Mouse (Mus musculus): ENCODE measurements around the gene Cacna1b.

Gene Cacna1b

DNA sequence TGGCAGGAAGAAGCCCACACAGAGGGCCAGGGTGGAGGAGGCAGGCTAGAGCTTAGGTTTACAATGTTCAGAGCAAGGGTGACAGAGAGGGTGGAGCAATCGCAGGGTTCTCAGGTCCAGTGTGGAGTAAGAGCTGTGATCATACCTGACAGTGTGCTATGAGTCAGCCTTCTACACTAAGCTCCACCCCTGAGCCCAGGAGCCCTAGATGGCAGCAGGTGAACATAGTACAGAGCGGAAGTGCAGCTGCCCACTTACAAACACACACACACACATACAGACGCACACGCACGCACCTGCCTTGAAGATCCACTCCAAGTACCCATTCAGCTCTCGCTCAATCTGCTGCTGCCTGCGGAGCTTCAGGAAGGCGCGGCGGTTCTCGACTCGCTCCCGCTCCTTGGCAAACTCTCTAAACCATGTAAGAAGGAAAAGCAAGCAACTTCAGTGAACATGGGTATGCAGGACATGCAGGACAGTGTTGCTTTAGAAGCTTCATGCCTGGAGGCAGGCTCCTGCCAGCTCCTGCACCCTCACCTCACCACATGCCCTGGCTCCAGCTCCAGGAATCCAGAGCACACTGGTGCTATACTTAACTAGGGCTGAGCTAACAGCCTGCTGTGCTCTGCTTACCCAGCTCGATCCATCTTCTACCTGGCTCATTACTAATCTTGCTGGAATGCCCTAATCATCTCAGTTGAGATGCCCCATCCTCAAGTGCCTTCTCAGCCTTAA lies 43.1 kb downstream of the Cacna1b start:
- in situ Hi-C loops (cut with MboI), result no loop called here

DNA sequence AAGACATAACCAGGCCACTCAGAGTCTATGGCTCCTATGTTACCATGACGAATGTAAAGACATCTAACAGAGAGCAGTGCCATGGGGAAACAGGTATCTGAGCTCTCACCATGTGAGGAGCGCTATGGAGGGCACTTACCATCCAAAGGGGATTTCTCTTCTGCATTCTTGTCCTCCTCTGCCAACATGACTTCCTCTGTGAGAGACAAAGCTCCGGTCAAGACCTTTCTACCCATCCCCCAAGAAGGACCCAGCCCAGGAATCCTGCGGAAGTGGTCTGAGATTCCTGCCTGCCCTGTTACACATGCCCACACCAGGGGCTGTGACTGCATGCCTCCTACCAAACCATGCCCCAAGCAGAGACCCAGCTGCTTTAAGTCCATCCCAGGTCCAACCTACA lies 44.0 kb downstream of the Cacna1b start:
- in situ Hi-C loops (cut with MboI), result no loop called here

DNA sequence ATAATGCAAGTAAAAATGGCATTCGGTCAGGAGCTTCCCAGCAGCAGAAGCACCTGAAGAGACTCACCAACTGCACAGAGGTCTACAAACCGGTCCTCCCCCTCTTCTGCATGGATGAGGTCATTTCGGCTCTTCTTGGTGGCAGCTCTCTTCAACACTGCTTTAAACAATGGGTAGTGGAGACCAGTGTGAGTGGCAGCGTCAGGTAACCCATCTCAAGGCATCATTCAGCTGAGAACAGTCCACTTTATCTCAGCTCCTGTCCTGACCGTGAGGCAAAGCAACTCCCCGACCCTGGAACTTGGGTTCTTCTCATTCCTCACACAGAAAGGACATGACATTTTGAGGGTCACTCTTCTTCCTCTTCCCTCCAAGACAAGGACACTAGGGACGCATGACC lies 45.0 kb downstream of the Cacna1b start:
- in situ Hi-C loops (cut with MboI), result no loop called here

DNA sequence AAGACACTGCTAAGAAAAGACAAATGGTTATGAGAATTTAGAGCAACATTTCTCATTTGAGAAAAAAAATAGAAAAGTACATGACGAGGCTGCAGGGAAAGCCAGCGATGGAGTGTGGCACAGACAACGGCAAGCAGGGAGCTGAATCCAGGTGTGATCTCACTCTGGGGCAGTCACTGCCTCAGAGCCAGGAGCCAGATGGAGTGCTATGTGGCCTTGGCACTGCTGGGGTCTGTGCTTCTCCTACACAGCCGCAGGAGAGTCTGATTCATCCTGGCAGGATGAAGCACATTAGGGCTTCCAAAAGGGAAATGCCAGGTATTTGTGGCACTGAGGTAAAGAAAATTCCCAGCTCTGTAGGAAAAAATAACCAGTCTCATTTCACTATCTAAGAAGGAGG lies 45.5 kb downstream of the Cacna1b start:
- in situ Hi-C loops (cut with MboI), result no loop called here

DNA sequence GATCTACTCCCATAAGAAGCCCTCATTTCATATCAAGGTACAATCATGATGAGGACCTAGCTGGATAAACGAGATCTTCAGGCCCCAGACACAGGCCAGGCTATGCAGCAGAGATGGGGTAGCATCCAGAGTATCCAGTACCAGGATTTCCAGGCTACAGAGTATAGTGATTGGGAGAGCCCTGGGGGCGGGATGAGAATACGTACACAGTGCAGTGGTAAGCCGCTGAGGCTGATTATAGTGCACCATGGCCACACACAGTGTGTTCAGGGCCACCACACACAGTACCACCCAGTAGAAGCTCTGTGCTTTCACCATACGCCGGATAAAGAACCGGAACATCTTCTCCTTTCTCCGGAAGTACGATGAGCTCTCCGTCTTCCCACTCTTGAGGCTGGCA lies 57.0 kb downstream of the Cacna1b start:
- in situ Hi-C loops (cut with MboI), result no loop called here

DNA sequence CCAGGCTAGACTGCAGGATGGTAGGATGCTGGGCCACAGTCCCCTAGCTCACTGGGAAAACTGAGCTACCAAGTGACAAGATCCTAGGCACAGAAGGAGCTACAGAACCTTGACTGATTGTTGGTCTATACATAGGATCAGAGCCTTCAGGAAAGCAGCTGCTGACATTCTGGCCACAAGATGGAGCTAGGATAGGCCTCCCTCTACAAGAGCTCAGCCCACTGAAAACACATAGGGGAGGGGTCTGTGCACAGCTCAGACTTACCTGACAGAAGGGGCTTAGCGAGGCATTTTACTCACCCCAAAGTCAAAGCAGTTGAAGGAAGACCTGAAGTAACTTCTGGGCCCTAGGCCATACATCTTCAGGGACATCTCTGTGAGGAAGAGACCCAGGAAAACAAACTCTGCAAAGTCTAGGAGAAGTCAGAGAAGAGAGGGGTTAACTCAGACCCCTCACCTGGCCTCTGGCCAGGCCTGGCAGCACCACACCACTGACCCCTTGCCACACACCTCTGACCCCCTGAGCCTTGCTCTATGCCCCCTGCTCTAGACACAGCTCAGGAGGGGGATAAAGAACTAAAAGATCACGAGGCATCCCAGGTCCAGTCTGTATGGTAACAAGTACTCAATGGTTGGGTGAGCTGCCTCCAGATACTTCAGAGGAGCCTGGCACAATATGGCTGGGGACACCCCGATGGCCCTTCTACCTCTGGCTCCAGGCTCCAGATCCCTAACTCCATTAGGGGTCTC lies 60.6 kb downstream of the Cacna1b start:
- in situ Hi-C loops (cut with MboI), result no loop called here

DNA sequence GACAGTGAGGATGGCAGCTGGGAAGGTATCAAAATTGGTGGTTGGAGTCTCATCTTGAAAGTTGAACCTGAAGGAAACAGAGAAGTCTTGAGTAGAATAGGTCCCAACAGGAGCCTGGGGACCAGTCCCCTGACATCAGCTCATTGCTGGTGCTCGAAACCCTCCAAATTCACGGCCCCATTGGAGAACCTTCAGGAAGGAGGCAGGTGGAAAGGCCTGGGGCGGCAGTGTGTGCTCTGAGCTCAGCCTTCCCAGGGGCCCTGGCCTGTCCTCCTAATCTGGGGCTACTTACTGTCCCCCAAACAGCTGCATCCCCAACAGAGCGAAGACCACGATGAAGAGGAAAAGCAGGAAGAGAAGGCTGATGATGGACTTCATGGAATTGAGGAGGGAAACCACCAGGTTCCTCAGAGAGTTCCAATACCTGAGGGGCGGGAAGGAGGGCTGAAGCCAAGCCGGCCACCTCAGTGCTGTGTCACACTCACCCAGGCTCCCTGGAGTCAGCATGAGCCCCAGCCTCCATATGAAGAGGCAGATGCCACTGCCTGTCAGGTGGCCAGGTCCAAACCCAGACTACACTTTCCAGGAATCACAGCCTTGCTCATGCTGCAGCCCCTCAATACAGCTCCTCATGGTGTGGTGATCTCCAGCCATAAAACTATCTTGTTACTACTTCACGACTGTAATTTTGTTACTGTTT lies 65.5 kb downstream of the Cacna1b start:
- in situ Hi-C loops (cut with MboI), result no loop called here

DNA sequence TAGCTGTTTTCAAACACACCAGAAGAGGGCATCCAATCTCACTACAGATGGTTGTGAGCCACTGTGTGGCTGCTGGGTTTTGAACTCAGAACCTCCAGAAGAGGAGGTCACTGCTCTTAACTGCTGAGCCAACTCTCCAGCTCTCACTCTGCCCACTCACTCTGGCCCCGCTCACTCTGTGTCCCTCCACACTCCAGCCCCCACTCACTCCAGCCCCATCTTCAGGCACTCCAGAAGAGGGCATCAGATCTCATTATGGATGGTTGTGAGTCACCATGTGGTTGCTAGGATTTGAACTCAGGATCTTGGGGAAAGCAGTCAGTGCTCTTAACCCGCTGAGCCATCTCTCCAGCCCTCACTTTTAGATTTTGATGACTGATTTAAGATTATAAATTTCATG lies 70.6 kb downstream of the Cacna1b start:
- in situ Hi-C loops (cut with MboI), result no loop called here

DNA sequence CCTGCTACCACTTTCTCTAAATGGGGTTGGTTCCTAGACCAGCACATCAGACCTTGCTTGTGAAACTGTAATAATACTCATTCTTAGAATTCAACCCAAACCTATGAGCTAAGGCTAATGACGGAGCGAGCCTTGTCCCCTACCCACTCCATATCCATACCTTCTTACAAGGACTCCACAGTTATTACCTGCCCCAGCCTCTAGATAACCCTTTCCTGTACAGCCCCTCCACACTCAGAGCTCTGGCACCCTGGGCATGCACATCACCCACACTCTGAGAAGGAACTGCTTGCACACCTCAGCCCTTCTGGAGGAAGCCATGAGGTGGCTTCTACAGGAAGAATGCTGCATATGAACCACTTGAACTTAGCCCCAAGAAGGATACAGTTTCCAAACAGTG lies 72.6 kb downstream of the Cacna1b start:
- in situ Hi-C loops (cut with MboI), result no loop called here

DNA sequence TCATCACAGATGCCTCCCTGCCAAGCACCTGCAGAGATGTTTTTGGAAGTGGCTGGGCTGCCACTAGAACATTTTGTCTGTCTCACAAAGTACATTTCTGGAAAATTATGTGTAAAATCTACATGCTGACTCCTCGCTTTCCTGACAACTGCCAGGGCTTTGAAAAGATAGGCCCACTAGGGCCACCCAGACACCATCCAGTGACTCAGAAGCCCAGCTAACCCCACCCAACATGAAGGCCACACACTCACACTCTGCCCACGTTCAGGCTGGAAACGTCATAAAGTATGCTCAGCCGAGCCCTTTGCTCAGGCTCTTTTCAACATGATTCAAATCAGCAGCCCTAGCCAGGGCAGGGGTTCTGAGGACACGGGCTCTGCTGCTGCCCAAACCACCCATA lies 77.6 kb downstream of the Cacna1b start:
- in situ Hi-C loops (cut with MboI), result no loop called here

DNA sequence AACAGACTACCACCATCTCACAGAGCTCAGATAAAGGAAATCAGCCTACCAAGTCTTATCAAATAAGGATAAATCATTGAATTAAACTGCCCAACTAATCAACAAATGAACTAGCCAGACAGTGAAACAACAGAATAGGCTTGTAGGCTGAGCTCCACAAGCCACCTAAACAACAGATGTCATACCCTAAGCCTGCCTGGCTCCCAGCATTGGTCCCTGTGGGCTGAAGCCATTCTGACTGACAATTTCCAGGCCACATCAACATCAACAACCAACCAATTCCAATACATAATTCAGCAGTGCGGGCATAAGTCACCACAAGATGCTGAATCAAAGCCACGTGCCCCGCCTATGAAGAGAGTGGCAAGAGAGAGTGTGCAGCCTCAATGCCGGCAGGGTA lies 78.2 kb downstream of the Cacna1b start:
- in situ Hi-C loops (cut with MboI), result no loop called here

DNA sequence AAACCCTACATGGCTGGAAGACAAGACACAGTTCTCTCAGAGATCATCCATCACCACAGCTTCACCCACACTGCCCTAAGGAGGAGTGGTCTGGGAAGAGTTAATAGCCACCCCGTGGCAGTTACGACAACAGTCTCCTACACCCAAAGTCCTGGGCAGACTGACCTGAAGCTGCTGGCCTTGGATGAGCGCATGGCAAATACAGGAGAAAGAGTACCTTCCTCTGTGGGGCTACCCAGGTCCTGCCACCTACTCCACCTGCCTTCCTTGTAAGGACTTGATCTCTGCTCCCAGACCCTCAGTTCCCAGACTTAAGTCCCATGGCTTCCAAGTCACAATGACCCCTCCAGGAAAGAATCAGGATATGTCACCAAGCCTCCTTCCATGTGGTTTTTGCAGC lies 79.7 kb downstream of the Cacna1b start:
- in situ Hi-C loops (cut with MboI), result no loop called here

DNA sequence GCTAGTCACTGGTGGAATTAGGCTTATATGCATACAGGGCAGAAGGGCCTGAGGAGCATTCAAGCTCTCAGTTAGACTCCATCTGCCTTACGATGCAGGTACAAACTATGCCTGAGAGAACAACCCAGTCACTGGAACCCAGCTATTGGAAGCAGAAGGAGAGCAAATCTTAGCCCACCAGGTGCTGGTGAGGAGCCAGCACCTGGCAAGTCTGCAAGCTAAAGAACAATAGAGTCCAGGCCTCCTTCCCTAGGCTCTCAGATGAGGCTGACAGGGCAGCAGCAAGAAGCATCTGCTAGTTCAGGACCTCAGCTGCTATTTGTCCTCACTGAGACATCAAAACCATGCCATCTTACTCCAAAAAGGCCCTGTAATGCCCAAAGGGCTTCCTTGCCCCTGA lies 82.2 kb downstream of the Cacna1b start:
- in situ Hi-C loops (cut with MboI), result no loop called here

DNA sequence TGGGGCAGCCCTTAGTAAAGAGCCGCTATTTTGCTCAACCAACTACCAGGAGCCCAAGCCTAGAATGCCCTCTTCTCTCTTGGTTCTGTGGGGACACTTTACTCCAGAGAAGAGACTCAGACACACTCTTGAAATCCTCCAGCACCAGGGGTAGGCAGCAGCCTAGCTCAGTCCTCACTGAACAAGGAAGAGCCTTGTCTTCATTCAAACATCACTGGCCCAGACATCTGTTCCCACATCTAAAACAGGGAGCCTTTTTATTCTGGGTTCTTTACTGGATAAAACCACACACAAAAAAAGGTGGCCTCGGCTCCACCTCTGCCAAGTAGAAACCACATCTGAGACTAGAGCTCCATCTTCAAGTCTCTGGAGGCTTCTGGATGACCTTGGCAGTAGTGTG lies 82.8 kb downstream of the Cacna1b start:
- in situ Hi-C loops (cut with MboI), result no loop called here

DNA sequence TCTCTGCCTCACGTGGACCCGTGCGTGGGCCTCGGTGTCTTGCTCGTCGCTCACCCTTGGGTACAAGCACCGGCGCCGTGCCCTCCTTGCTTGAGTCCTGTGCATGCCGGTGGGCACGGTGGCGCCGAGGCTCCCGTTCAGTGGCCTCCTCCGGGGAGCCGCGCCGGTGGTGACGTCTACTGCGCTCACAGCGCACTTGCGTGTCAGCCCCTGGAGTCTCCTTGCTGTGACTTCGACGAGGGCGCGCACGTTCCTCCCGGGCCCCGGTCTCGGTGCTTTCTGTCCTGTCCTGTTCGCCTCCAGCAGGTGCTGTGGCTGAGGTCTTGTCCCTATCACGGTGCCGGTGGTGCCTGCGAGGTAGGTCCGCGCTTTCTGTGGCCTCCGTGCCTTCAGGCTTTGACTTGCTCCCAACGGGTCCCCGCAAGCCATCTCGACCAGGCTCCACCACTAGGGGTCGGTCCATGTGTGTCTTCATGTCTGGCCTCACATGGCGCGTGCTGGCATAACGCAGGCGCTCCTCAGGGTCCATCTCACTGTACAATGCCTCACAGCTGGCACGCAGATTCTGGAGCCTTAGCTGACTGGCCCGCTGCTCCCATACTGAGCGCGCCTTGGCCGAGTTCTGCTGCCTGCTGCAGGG lies 83.8 kb downstream of the Cacna1b start:
- in situ Hi-C loops (cut with MboI), result no loop called here

DNA sequence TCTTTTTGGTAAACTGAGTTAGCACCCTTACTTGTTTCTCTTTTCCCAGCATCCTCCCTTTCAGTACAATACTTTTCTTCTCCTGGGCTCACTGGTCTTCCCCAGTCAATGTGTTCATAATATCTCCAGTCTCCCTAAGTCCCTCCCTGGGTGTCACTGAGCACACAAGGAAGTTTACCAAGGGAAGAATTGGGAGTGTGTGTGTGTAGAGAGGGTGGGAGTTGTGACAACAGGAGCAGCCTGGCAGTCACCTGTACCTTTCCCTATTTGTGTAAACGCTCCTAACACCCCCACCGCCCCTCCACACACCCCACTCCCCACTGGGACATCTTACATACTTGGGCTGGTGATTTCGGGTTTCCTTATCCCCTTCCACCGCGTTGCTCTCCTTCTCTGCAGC lies 84.4 kb downstream of the Cacna1b start:
- in situ Hi-C loops (cut with MboI), result no loop called here

DNA sequence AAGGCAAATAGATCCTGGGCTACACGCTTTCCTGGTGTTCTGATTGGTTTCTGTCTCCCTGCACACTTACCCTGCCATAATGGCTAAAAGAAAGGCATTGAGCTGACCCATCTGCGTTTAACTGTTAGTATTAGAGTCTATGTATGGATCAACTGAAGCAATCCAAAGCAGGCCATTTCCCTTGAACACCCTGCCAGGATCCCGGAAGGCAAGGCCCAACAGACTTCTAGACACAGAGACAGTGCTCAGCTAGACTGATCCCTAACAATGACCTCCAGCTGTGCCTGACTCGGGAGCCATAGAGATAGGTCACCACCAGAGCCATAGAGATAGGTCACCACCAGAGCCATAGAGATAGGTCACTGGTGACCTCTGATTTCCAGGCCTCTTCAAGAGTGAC lies 84.8 kb downstream of the Cacna1b start:
- in situ Hi-C loops (cut with MboI), result no loop called here

DNA sequence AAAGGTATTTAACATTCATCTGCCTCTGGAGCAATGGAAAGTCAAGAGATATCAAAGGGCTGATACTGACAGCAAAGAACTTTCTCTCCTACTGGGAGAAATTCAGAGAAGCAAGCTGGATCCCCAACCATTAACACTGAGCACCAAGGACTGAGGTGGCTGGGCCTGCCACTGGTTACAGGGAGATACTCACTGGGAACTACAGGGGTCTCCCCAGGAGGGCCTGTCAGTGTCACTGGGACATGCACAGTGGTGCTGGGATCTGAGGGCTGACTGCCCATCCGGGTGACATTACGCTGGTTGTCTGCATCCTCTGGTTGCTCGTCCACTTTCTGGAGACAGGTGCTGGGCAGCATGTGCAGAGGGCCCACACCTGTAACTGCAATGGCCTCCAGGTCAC lies 85.3 kb downstream of the Cacna1b start:
- in situ Hi-C loops (cut with MboI), result no loop called here

DNA sequence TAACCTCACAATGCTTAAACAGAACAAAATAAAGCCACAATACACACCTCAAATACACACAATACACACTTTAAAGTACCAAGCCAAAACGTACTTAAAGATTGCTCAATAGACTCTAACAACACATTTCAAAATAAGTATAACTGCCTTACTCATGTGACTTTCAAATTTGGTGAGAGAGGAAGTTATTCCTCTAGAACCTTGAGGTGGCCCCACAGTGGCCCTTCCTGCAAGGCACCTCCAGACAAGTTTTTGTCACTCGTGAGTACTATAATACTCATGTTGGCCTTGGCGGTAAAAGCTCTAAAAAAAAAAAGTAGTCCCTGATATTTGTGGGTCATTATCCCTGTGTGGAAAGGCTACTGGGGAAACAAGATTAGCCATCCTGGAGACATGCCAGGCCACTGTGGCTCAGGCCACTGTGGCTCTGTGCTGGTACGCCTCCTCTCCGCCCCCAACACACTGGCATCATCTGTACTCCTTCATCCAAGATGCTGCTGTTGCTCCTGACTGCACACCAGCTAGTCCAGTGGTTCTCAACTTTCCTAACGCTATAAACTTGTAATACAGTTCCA lies 88.4 kb downstream of the Cacna1b start:
- in situ Hi-C loops (cut with MboI), result no loop called here

DNA sequence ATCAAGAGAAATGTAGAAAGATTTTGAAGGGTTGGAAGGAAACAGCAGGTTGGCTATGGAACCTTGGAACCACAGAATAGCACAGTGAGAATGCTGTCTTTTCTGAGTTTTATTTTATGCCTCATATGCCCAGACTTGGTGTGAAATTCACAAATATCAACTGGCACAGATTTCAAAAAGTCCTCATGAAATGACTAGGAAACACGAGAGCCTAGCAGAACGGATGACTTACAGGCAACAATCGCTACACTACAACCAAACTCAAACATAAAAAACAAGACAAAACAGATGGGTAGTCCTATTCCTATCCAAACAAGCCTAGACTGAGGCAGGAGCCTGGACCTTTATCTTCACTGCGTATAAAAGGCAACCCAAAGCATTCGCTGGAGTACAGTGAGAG lies 94.4 kb downstream of the Cacna1b start:
- in situ Hi-C loops (cut with MboI), result no loop called here

DNA sequence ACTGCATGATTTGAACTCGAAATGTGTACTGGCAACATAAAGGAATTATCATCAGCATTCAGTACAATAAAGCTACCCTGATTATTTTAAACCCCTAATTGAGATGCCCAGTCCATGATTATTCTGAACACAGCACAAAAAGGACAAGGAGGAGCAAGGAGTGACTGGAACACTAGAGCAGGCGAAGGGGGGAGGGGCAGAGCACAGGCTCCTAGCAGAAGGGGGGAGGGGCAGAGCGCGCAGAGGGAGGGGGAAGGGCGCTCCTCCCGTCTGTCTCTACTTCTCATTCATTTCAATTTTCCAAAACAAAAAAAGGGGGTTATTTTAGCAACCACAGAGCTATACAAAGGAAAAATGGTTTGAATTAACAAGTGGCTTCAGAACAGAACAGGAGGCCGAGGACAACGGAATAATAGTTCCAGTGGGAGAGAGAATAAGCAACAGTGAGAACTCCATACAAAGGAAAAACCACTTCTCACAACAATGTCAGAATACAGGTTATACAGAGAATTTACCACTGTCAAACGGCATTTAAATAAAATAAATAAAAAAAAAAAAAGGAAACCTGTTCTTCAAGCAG lies 98.2 kb downstream of the Cacna1b start:
- in situ Hi-C loops (cut with MboI), result no loop called here

Data from mature B cell (primary cell).